Mouse (Mus musculus): ENCODE data around the gene Tmem206.

Tmem206 gene

GRCm38 (mm10) chr1:191325726-191326232, at the start of gene Tmem206:
Tmem206 (plus strand) TSS chr1:191325912.
- peak; percentile 83; the same call in 1 of the 2 replicates for TF ChIP-seq GATA4 (IDR thresholded peaks at IDR 0.05; ENCODE audit: insufficient replicate concordance, low read length)

- no peak for TF ChIP-seq GATA4 (IDR thresholded peaks at IDR 0.05; ENCODE audit: insufficient replicate concordance, low read length)
Observed at GRCm38 (mm10) chr1:191276181-191276580, 49.5 kb upstream of the Tmem206 start.

- no peak for TF ChIP-seq GATA4 (IDR thresholded peaks at IDR 0.05; ENCODE audit: insufficient replicate concordance, low read length)
Observed at GRCm38 (mm10) chr1:191277549-191278059, 48.1 kb upstream of the Tmem206 start.

GRCm38 (mm10) chr1:191278324-191278723, 47.4 kb upstream of the Tmem206 start:
- no peak for TF ChIP-seq GATA4 (IDR thresholded peaks at IDR 0.05; ENCODE audit: insufficient replicate concordance, low read length)

- no peak for TF ChIP-seq GATA4 (IDR thresholded peaks at IDR 0.05; ENCODE audit: insufficient replicate concordance, low read length)
Observed at GRCm38 (mm10) chr1:191281171-191281570, 44.5 kb upstream of the Tmem206 start.

- TF ChIP-seq GATA4 (IDR thresholded peaks at IDR 0.05; ENCODE audit: insufficient replicate concordance, low read length) = no peak
Observed at GRCm38 (mm10) chr1:191282319-191282718, 43.4 kb upstream of the Tmem206 start.

- TF ChIP-seq GATA4 (IDR thresholded peaks at IDR 0.05; ENCODE audit: insufficient replicate concordance, low read length) = no peak
Observed at GRCm38 (mm10) chr1:191283110-191284040, 42.3 kb upstream of the Tmem206 start.

- TF ChIP-seq GATA4 (IDR thresholded peaks at IDR 0.05; ENCODE audit: insufficient replicate concordance, low read length) = no peak
Observed at GRCm38 (mm10) chr1:191284502-191284901, 41.2 kb upstream of the Tmem206 start.

- TF ChIP-seq GATA4 (IDR thresholded peaks at IDR 0.05; ENCODE audit: insufficient replicate concordance, low read length) = no peak
Observed at GRCm38 (mm10) chr1:191288762-191289161, 37.0 kb upstream of the Tmem206 start.

GRCm38 (mm10) chr1:191292348-191292747, 33.4 kb upstream of the Tmem206 start:
- no peak for TF ChIP-seq GATA4 (IDR thresholded peaks at IDR 0.05; ENCODE audit: insufficient replicate concordance, low read length)

GRCm38 (mm10) chr1:191293051-191293450, 32.7 kb upstream of the Tmem206 start:
- TF ChIP-seq GATA4 (IDR thresholded peaks at IDR 0.05; ENCODE audit: insufficient replicate concordance, low read length) = no peak

- no peak for TF ChIP-seq GATA4 (IDR thresholded peaks at IDR 0.05; ENCODE audit: insufficient replicate concordance, low read length)
Observed at GRCm38 (mm10) chr1:191293996-191294795, 31.5 kb upstream of the Tmem206 start.

GRCm38 (mm10) chr1:191295784-191296183, 29.9 kb upstream of the Tmem206 start:
- TF ChIP-seq GATA4 (IDR thresholded peaks at IDR 0.05; ENCODE audit: insufficient replicate concordance, low read length) = no peak

GRCm38 (mm10) chr1:191296445-191296844, 29.3 kb upstream of the Tmem206 start:
- no peak for TF ChIP-seq GATA4 (IDR thresholded peaks at IDR 0.05; ENCODE audit: insufficient replicate concordance, low read length)

GRCm38 (mm10) chr1:191298304-191298703, 27.4 kb upstream of the Tmem206 start:
- no peak for TF ChIP-seq GATA4 (IDR thresholded peaks at IDR 0.05; ENCODE audit: insufficient replicate concordance, low read length)
